Comparison of ENCODE assay signal across 32 mouse cellular contexts in the genomic region with DNA sequence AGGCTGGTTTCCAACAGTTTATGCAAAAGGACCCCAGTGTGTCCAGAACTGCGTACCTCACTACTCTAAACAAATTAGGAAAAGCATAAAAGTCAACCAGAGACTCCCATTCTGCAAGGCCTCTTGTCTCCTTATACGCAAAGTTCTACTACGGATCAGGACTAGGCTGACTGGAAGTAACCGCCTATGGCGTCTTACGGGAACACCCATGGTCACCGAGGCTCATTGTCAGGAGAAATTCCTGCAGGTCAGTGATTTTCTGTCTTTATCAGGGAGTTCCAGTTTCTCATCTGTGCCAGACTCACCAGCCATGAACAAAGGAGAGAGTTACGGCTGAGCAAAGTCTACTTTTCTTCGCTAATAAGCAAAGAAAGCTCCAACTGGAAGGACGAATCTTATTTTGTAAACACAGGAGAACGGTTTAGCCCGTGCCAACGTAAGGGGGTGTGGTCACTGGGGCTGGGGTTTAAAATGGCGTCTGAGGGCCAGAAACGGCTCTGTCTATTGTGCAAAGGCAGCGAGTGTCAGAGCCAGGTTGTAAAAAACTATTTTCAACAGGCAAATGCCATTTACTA. TPM values are rescaled to one million over a fixed set of nuclear protein-coding genes. Genes with fewer than 3 reads are reported as not detected.
DNase-seq lines count a peak whose midpoint lies in the region; ATAC-seq and TF ChIP-seq lines count a peak whose summit lies in the region.
"Had no signal": no experiment of that assay in that cellular context is flagged by ENCODE, and none has a peak within 500 bp of the region (broad histone marks: within the 10 kb centered on the region; RNA-seq: fewer than 3 reads in every experiment).

No protein-coding gene starts in this region.

- peak; percentile 77 for DNase-seq in kidney, adult 2 months
- DNase-seq in kidney, postnatal 10 days, result no peak
- peak; percentile 83 for DNase-seq in liver, adult 2 months (ENCODE audit: extremely low read depth, low read depth, low spot score)
- no peak for DNase-seq in liver
- DNase-seq in ZHBTc4 (ENCODE audit: low read depth, low spot score), result peak; percentile 62
- no peak for DNase-seq in thymus, postnatal 25 days
- DNase-seq: adrenal gland, postnatal 25 days; cerebellum, adult 8-10 months; cerebellum, postnatal 36 days; embryo, embryonic 11 days; gastrocnemius, adult 2 months; heart, postnatal 4 days; left cerebral cortex, postnatal 4 days; thymus, postnatal 36 days had no signal

- no peak for TF ChIP-seq CTCF in kidney, adult 2 months (conservative IDR thresholded peaks at IDR 0.05; ENCODE audit: insufficient read depth, insufficient read length, low read depth, low read length)
- TF ChIP-seq CTCF in liver, adult 2 months (IDR thresholded peaks at IDR 0.05; ENCODE audit: low read depth, low read length), result no peak

- peaks cover 15% of the 10 kb centered on the region; the same call in 1 of the 2 replicates for H3K4me1 ChIP-seq in kidney, adult 2 months (ENCODE audit: control insufficient read depth, insufficient read depth, low read length)
- peaks cover 10% of the 10 kb centered on the region; the same call in 1 of the 2 replicates for H3K4me1 ChIP-seq in liver, adult 2 months (ENCODE audit: control insufficient read depth, insufficient read depth, low read length)
- H3K4me1 ChIP-seq in forebrain, embryonic 12.5 days, result no peaks in the 10 kb centered on the region

- WGBS in kidney, adult 2 months, result 45% methylated on average over 16 of the region's 16 CpGs
- 74% methylated on average over 16 of the region's 16 CpGs for WGBS in liver, adult 2 months
- 87% methylated on average over 16 of the region's 16 CpGs for WGBS in forebrain, embryonic 12.5 days

- ATAC-seq in forebrain, embryonic 12.5 days (ENCODE audit: low FRiP score), result no peak
- ATAC-seq: forebrain, embryonic 14.5 days; inflammation-experienced regulatory T-cells, adult 6 months had no signal

- H3K27ac ChIP-seq in kidney, adult 2 months (ENCODE audit: insufficient read depth, low read depth, low read length), result peak overlapping the region; percentile 68
- no peak overlapping the region for H3K27ac ChIP-seq in liver, adult 2 months (replicated peaks; ENCODE audit: insufficient read depth, low read depth, low read length)
- H3K27ac ChIP-seq in forebrain, embryonic 12.5 days, result no peak overlapping the region
- H3K27ac ChIP-seq: gastrocnemius, adult 2 months; heart, embryonic 15.5 days; hindbrain, embryonic 14.5 days; limb, embryonic 15.5 days; macrophage had no signal

- no peaks in the 10 kb centered on the region for H3K27me3 ChIP-seq in kidney, adult 2 months (replicated peaks; ENCODE audit: control insufficient read depth, insufficient read depth, low read length)
- no peaks in the 10 kb centered on the region for H3K27me3 ChIP-seq in liver, adult 2 months (ENCODE audit: control insufficient read depth, insufficient read depth, low read length)
- H3K27me3 ChIP-seq in forebrain, embryonic 12.5 days, result no peaks in the 10 kb centered on the region
- H3K27me3 ChIP-seq: heart, embryonic 15.5 days; limb, embryonic 15.5 days had no signal

- no peaks in the 10 kb centered on the region for H3K9me3 ChIP-seq in forebrain, embryonic 12.5 days
- H3K9me3 ChIP-seq: G1E; heart, embryonic 15.5 days; limb, embryonic 15.5 days had no signal

- no peaks in the 10 kb centered on the region for H3K36me3 ChIP-seq in kidney, adult 2 months (ENCODE audit: control insufficient read depth, insufficient read depth, low read length)
- no peaks in the 10 kb centered on the region for H3K36me3 ChIP-seq in liver, adult 2 months (ENCODE audit: control insufficient read depth, insufficient read depth, low read length)
- no peaks in the 10 kb centered on the region for H3K36me3 ChIP-seq in forebrain, embryonic 12.5 days (replicated peaks)
- H3K36me3 ChIP-seq: G1E; heart, embryonic 15.5 days; limb, embryonic 15.5 days had no signal

- no peak overlapping the region for H3K4me3 ChIP-seq in kidney, adult 2 months (ENCODE audit: insufficient read depth, low read depth, low read length)
- no peak overlapping the region for H3K4me3 ChIP-seq in liver, adult 2 months (ENCODE audit: insufficient read depth, low read depth, low read length)
- no peak overlapping the region for H3K4me3 ChIP-seq in forebrain, embryonic 12.5 days (replicated peaks)
- H3K4me3 ChIP-seq: gastrocnemius, adult 2 months; heart, embryonic 15.5 days; limb, embryonic 15.5 days had no signal

- H3K9ac ChIP-seq in liver, adult 2 months (ENCODE audit: low read depth, low read length), result no peak overlapping the region
- no peak overlapping the region for H3K9ac ChIP-seq in forebrain, embryonic 12.5 days
- H3K9ac ChIP-seq: heart, embryonic 15.5 days; hindbrain, embryonic 14.5 days; limb, embryonic 15.5 days had no signal

- H3K79me2 ChIP-seq in liver, adult 2 months (ENCODE audit: control insufficient read depth, insufficient read depth, low read length), result no peaks in the 10 kb centered on the region

- no peak overlapping the region for H3K4me2 ChIP-seq in forebrain, embryonic 12.5 days
- H3K4me2 ChIP-seq: heart, embryonic 15.5 days; hindbrain, embryonic 14.5 days; limb, embryonic 15.5 days had no signal

- no peak for TF ChIP-seq POLR2A in kidney, adult 2 months (IDR thresholded peaks at IDR 0.05; ENCODE audit: low read depth, low read length)
- no peak for TF ChIP-seq POLR2A in liver, adult 2 months (IDR thresholded peaks at IDR 0.05; ENCODE audit: extremely low read depth, insufficient read depth, low read length)

RNA-seq across cellular contexts. Expression of gene Anapc15-ps, which starts 43.9 kb away (rescaled TPM):
- not detected in 2 replicates for polyA plus RNA-seq in kidney, adult 2 months (2012; rRNA removed)
- total RNA-seq in liver, adult 2 months (2014; rRNA removed), result not detected in 2 replicates
- polyA plus RNA-seq in liver, adult 2 months (2012; rRNA removed), result not detected in 2 replicates
- not detected in 2 replicates for polyA plus RNA-seq in forebrain, embryonic 12.5 days (2016; fragmentation: Nextera tagmentation; extraction: Ambion mirVana)
- total RNA-seq: adrenal gland, postnatal 25 days; gastrocnemius, adult 2 months; gastrocnemius, postnatal 4 days; heart, adult 8-10 months; heart, postnatal 4 days; layer of hippocampus, adult 18-20 months; layer of hippocampus, postnatal 14 days; left cerebral cortex, adult 8-10 months; left cerebral cortex, postnatal 4 days; midbrain, postnatal 0 days had no signal
- polyA plus RNA-seq: embryonic facial prominence, embryonic 14.5 days; forebrain, embryonic 14.5 days; G1E; heart, embryonic 15.5 days; hindbrain, embryonic 14.5 days; inflammation-experienced regulatory T-cells, adult 6 months; limb, embryonic 15.5 days; liver, embryonic 16.5 days; lung, embryonic 16.5 days; midbrain, postnatal 0 days; neural tube, embryonic 14.5 days had no signal

Comparison
In these comparisons a context has a peak if more than half of its experiments do, and no peak if none do; other contexts are left out.
1. DNase-seq: peak in kidney, adult 2 months (single experiment), liver, adult 2 months (single experiment) and ZHBTc4 (single experiment); none in kidney, postnatal 10 days (single experiment), liver (single experiment) and thymus, postnatal 25 days (single experiment).